Mouse (Mus musculus) bone marrow, adult 2 months (tissue): ENCODE measurements around the gene Psmd12. TPM values are rescaled to one million over a fixed set of nuclear protein-coding genes. Genes with fewer than 3 reads are reported as not detected.

ENCODE experiments used
- H3K27ac ChIP-seq: fragments of 200-500 bp; 2 replicates; pipeline ENCODE4 v1.5.1; 2012; ENCODE audit warnings: low read depth, mild to moderate bottlenecking, control low read depth, inconsistent platforms, low read length; ENCODE audit not compliant: control insufficient read depth, poor library complexity, insufficient read depth
- H3K4me1 ChIP-seq: fragments of 200-500 bp; 2 replicates; pipeline ENCODE4 v1.6.1; 2011; ENCODE audit warnings: low read length; ENCODE audit not compliant: control insufficient read depth, insufficient read depth
- H3K4me3 ChIP-seq: fragments of 200-500 bp; replicated peaks from 2 replicates; pipeline ENCODE3; 2011; ENCODE audit warnings: mild to moderate bottlenecking, low read depth, low read length, control low read depth; ENCODE audit not compliant: control insufficient read depth
- CTCF ChIP-seq: fragments of 200-500 bp; IDR thresholded peaks from 2 replicates; pipeline ENCODE4 v1.5.1; 2011; ENCODE audit warnings: low read length, control low read depth; ENCODE audit not compliant: control insufficient read depth, insufficient read depth
- POLR2A ChIP-seq: fragments of 200-500 bp; IDR thresholded peaks from 2 replicates; pipeline ENCODE4 v1.6.1; 2011; ENCODE audit warnings: low read depth, mild to moderate bottlenecking, control low read depth, low read length, borderline replicate concordance; ENCODE audit not compliant: control insufficient read depth
- WGBS: fragments of 180-500 bp; shearing (Covaris S2); methylation state at CpG from one replicate; pipeline ENCODE4 v1.1.7; 2018; 5-methylcytosine and 5-hydroxymethylcytosine counted together
- polyA plus RNA-seq: library from polyadenylated mRNA; stranded (reverse); fragments of >200 nt; gene quantifications from 2 replicates; pipeline ENCODE4 v1.2.4, GENCODE M21; 2011; ENCODE audit warnings: low replicate concordance; ENCODE audit not compliant: missing spikeins, insufficient read depth, insufficient read length

Gene Psmd12
- polyA plus RNA-seq, 1 experiment = 61.0 TPM

GRCm38 (mm10) chr11:107547351-107548203 is 68.3 kb downstream of the Psmd12 start, which contains the start of gene Helz:
TSS of gene Helz (plus strand) at chr11:107547930.
- TF ChIP-seq POLR2A (no peak), CTCF (no peak)
- Histone ChIP-seq H3K4me1 (no peaks in the 10 kb centered on the region), H3K27ac (peak within 1 kb of the TSS; percentile 59), H3K4me3 (peak within 1 kb of the TSS; percentile 75)
- under 1% methylated on average over 70 of the region's 70 CpGs for WGBS

GRCm38 (mm10) chr11:107548204-107548975 is 69.1 kb downstream of the Psmd12 start:
- Histone ChIP-seq H3K4me3 (peak overlapping the region; percentile 75), H3K27ac (peak overlapping the region; percentile 59), H3K4me1 (no peaks in the 10 kb centered on the region)
- 5% methylated on average over 39 of the region's 39 CpGs for WGBS
- no peak for TF ChIP-seq POLR2A
- TF ChIP-seq CTCF = no peak

Other genes with a start within 250 kb of the Psmd12 start
- gene Pitpnc1, start 8.8 kb upstream of the Psmd12 start, polyA plus RNA-seq = 11.1 and 14.0 TPM in 2 replicates
- 10.7 and 25.7 TPM in 2 replicates for gene Helz, start 68.4 kb downstream of the Psmd12 start, polyA plus RNA-seq
- gene Cacng1, start 237.0 kb downstream of the Psmd12 start, polyA plus RNA-seq = not detected in 2 replicates